ENCODE assay signal across 21 mouse cellular contexts in the genomic region with DNA sequence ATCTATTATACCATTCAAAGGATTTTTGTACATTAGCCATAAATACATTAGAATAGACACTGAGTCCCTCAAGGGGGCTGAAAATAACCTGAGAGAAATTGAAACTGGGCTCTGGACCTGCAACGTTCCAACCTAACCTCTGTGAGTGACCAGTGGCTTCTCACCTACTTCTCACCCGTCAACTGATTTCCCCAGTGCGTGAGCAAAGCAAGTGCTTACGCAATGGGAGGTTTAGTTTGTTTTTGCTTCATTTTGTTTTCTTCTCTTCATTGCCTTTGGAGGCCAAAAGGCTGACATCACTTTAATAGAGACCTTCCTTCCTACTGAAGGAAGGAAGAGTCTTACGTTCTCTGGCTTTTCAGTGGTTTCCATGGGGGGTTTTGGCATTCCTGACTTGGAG. TPM values are rescaled to one million over a fixed set of nuclear protein-coding genes. Genes with fewer than 3 reads are reported as not detected.
A peak's percentile ranks its signal among the peaks of the same experiment; 100 is the strongest.
DNase-seq lines count a peak whose midpoint lies in the region; ATAC-seq and TF ChIP-seq lines count a peak whose summit lies in the region.
"Had no signal": no experiment of that assay in that cellular context is flagged by ENCODE, and none has a peak within 500 bp of the region (broad histone marks: within the 10 kb centered on the region; RNA-seq: fewer than 3 reads in every experiment).

No protein-coding gene starts in this region.

- no peak overlapping the region for H3K4me3 ChIP-seq in heart, adult 2 months
- H3K4me3 ChIP-seq in liver, postnatal 0 days (ENCODE audit: low read depth, low read length): no peak overlapping the region
- no peak overlapping the region for H3K4me3 ChIP-seq in brown adipose tissue, adult 24 weeks (ENCODE audit: insufficient read depth, low read depth, low read length)
- H3K4me3 ChIP-seq: embryonic facial prominence, embryonic 10.5 days; embryonic facial prominence, embryonic 13.5 days; erythroblast, embryonic 14.5 days; forebrain, embryonic 12.5 days; forebrain, embryonic 15.5 days; heart, embryonic 12.5 days; heart, embryonic 15.5 days; hindbrain, embryonic 10.5 days; hindbrain, embryonic 13.5 days; intestine, embryonic 15.5 days had no signal

- H3K4me2 ChIP-seq in liver, postnatal 0 days (ENCODE audit: low read depth, low read length): no peak overlapping the region
- H3K4me2 ChIP-seq: embryonic facial prominence, embryonic 13.5 days; forebrain, embryonic 12.5 days; forebrain, embryonic 15.5 days; heart, embryonic 12.5 days; heart, embryonic 15.5 days; hindbrain, embryonic 13.5 days; intestine, embryonic 15.5 days had no signal

- H3K9me3 ChIP-seq in liver, postnatal 0 days (ENCODE audit: low read length): no peaks in the 10 kb centered on the region
- H3K9me3 ChIP-seq: forebrain, embryonic 12.5 days; forebrain, embryonic 15.5 days; heart, embryonic 15.5 days; hindbrain, embryonic 13.5 days; intestine, embryonic 15.5 days had no signal

- TF ChIP-seq EP300 in heart, adult 2 months (IDR thresholded peaks at IDR 0.05; ENCODE audit: insufficient read depth, low read depth, low read length): no peak
- TF ChIP-seq EP300 in liver, postnatal 0 days (IDR thresholded peaks at IDR 0.05; ENCODE audit: low read depth): peak; percentile 66

- H3K27ac ChIP-seq in heart, adult 2 months: no peak overlapping the region
- H3K27ac ChIP-seq in liver, postnatal 0 days (ENCODE audit: low read depth): peak overlapping the region; percentile 77
- H3K27ac ChIP-seq in brown adipose tissue, adult 24 weeks (replicated peaks; ENCODE audit: low read depth, low read length): peak overlapping the region; percentile 90
- H3K27ac ChIP-seq: embryonic facial prominence, embryonic 10.5 days; embryonic facial prominence, embryonic 13.5 days; forebrain, embryonic 12.5 days; forebrain, embryonic 15.5 days; heart, embryonic 15.5 days; hindbrain, embryonic 10.5 days; intestine, embryonic 15.5 days had no signal

- no peak overlapping the region for H3K9ac ChIP-seq in heart, adult 2 months (ENCODE audit: low read depth, low read length)
- no peak overlapping the region for H3K9ac ChIP-seq in liver, postnatal 0 days (replicated peaks)
- H3K9ac ChIP-seq: embryonic facial prominence, embryonic 13.5 days; forebrain, embryonic 12.5 days; forebrain, embryonic 15.5 days; heart, embryonic 12.5 days; heart, embryonic 15.5 days; hindbrain, embryonic 13.5 days; intestine, embryonic 15.5 days had no signal

- H3K4me1 ChIP-seq in heart, adult 2 months (ENCODE audit: control insufficient read depth, insufficient read depth, low read length): no peaks in the 10 kb centered on the region
- peaks cover 7% of the 10 kb centered on the region; the same call in 1 of the 2 replicates for H3K4me1 ChIP-seq in liver, postnatal 0 days (ENCODE audit: insufficient read depth)
- H3K4me1 ChIP-seq in brown adipose tissue, adult 24 weeks (ENCODE audit: control insufficient read depth, insufficient read depth, insufficient read length, low read length): no peaks in the 10 kb centered on the region
- H3K4me1 ChIP-seq: embryonic facial prominence, embryonic 10.5 days; embryonic facial prominence, embryonic 13.5 days; forebrain, embryonic 12.5 days; forebrain, embryonic 15.5 days; heart, embryonic 12.5 days; heart, embryonic 15.5 days; hindbrain, embryonic 10.5 days; hindbrain, embryonic 13.5 days; intestine, embryonic 15.5 days had no signal

- no peak for TF ChIP-seq POLR2A in heart, adult 2 months (IDR thresholded peaks at IDR 0.05; ENCODE audit: insufficient read depth, low read depth, low read length)

- no peaks in the 10 kb centered on the region for H3K27me3 ChIP-seq in heart, adult 2 months (ENCODE audit: control insufficient read depth, insufficient read depth, low read length)
- H3K27me3 ChIP-seq in liver, postnatal 0 days (ENCODE audit: insufficient read depth, low read length): no peaks in the 10 kb centered on the region
- H3K27me3 ChIP-seq: embryonic facial prominence, embryonic 13.5 days; forebrain, embryonic 12.5 days; forebrain, embryonic 15.5 days; heart, embryonic 12.5 days; heart, embryonic 15.5 days; hindbrain, embryonic 13.5 days; intestine, embryonic 15.5 days had no signal

- WGBS in heart, adult 2 months: 87% methylated on average over 5 of the region's 5 CpGs
- WGBS in liver, postnatal 0 days (ENCODE audit: insufficient replicate concordance): 74% methylated on average over 5 of the region's 5 CpGs

- H3K79me2 ChIP-seq in heart, adult 2 months (replicated peaks; ENCODE audit: control insufficient read depth, insufficient read depth, low read length): no peaks in the 10 kb centered on the region

- intact Hi-C loops in heart, adult 2 months (cut with DNase I): no loop called here

- peak; percentile 56 for ATAC-seq in liver, postnatal 0 days

- peak; percentile 85 for DNase-seq in heart, adult 11 months
- DNase-seq in heart, adult 2 months: no peak
- peak; percentile 42 for DNase-seq in liver, postnatal 0 days
- no peak for DNase-seq in liver
- DNase-seq in frontal cortex, postnatal 25 days (ENCODE audit: low spot score in 2 of 2): no peak
- DNase-seq: adrenal gland, adult 8-10 months; cerebellum, adult 11-12 months; cerebellum, adult 8-10 months; cerebellum, postnatal 36 days; gastrocnemius, postnatal 36 days had no signal

- no peak for TF ChIP-seq CTCF in heart, adult 2 months (IDR thresholded peaks at IDR 0.05)
- TF ChIP-seq CTCF in liver, postnatal 0 days (IDR thresholded peaks at IDR 0.05; ENCODE audit: low read depth): no peak

- H3K36me3 ChIP-seq in heart, adult 2 months (ENCODE audit: control insufficient read depth, insufficient read depth, low read length): peaks cover 2% of the 10 kb centered on the region; the same call in 1 of the 2 replicates
- no peaks in the 10 kb centered on the region for H3K36me3 ChIP-seq in liver, postnatal 0 days (replicated peaks; ENCODE audit: insufficient read depth, low read length)
- H3K36me3 ChIP-seq: forebrain, embryonic 12.5 days; forebrain, embryonic 15.5 days; heart, embryonic 15.5 days; hindbrain, embryonic 13.5 days; intestine, embryonic 15.5 days had no signal

RNA-seq across cellular contexts. Expression of a gene that starts 10.5 kb away (rescaled TPM):
- 10 to 100 TPM; 28.3 to 37.7 TPM for total RNA-seq in heart, adult 2 months (2021)
- 10.9 and 22.1 TPM in 2 replicates for polyA plus RNA-seq in heart, adult 2 months (2012; rRNA removed)
- 186 and 224 TPM in 2 replicates for polyA plus RNA-seq in liver, postnatal 0 days (2015; fragmentation: Nextera tagmentation; extraction: Ambion mirVana)
- polyA plus RNA-seq in brown adipose tissue, adult 24 weeks (2012; ENCODE audit: insufficient read depth, insufficient read length, missing spikeins): 50.5 and 64.1 TPM in 2 replicates
- polyA plus RNA-seq: erythroblast, embryonic 14.5 days had no signal

RNA-seq across cellular contexts. Expression of a gene that starts 53.5 kb away (rescaled TPM):
- 10 to 100 TPM; 17.9 to 19.3 TPM for total RNA-seq in heart, adult 2 months (2021)
- polyA plus RNA-seq in heart, adult 2 months (2012; rRNA removed): 13.4 and 23.4 TPM in 2 replicates
- polyA plus RNA-seq in liver, postnatal 0 days (2015; fragmentation: Nextera tagmentation; extraction: Ambion mirVana): 74.6 and 75.4 TPM in 2 replicates
- polyA plus RNA-seq in brown adipose tissue, adult 24 weeks (2012; ENCODE audit: insufficient read depth, insufficient read length, missing spikeins): 24.0 and 27.2 TPM in 2 replicates

Comparison
In these comparisons a context has a peak if more than half of its experiments do, and no peak if none do; other contexts are left out.
1. DNase-seq: peak in heart, adult 11 months (single experiment) and liver, postnatal 0 days (single experiment); none in heart, adult 2 months (0 of 2), liver (single experiment) and frontal cortex, postnatal 25 days (0 of 2).